Mouse (Mus musculus) stomach, postnatal 0 days (tissue): ENCODE results near the gene Rnf157. TPM values are rescaled to one million over a fixed set of nuclear protein-coding genes. Genes with fewer than 3 reads are reported as not detected.
A peak's percentile ranks its signal among the peaks of the same experiment; 100 is the strongest.

Source experiments
- ATAC-seq: fragments of 200-750 bp; cut with Nextera tagmentation; 2 replicates; pipeline ENCODE4 v1.8.0; 2017; ENCODE audit not compliant: low FRiP score, low TSS enrichment
- DNase-seq: peaks from one replicate; pipeline ENCODE4 v3.0.0-alpha.2; 2016; ENCODE audit warnings: low spot score
- H3K27ac ChIP-seq: fragments of 300-500 bp; sonication (generic); replicated peaks from 2 replicates; pipeline ENCODE4 v1.5.1; 2014; ENCODE audit warnings: mild to moderate bottlenecking, control low read depth
- H3K27me3 ChIP-seq: fragments of 300-500 bp; sonication (generic); 2 replicates; pipeline ENCODE4 v1.6.1; 2014; ENCODE audit warnings: low read length; ENCODE audit not compliant: control insufficient read depth, insufficient read depth
- H3K36me3 ChIP-seq: fragments of 300-500 bp; sonication (generic); 2 replicates; pipeline ENCODE4 v1.6.1; 2014; ENCODE audit warnings: low read length, mixed read lengths; ENCODE audit not compliant: control insufficient read depth, insufficient read depth
- H3K4me1 ChIP-seq: fragments of 300-500 bp; sonication (generic); replicated peaks from 2 replicates; pipeline ENCODE4 v1.6.1; 2014; ENCODE audit warnings: antibody characterized with exemption; ENCODE audit not compliant: control insufficient read depth, insufficient read depth
- H3K4me2 ChIP-seq: fragments of 300-500 bp; sonication (generic); replicated peaks from 2 replicates; pipeline ENCODE4 v1.6.1; 2014; ENCODE audit warnings: low read depth, mild to moderate bottlenecking, control low read depth, moderate library complexity
- H3K4me3 ChIP-seq: fragments of 300-500 bp; sonication (generic); 2 replicates; pipeline ENCODE4 v1.5.1; 2014; ENCODE audit warnings: low read depth, low read length, control low read depth
- H3K9ac ChIP-seq: fragments of 300-500 bp; sonication (generic); 2 replicates; pipeline ENCODE4 v1.6.1; 2014; ENCODE audit warnings: mild to moderate bottlenecking, low read length, control low read depth, mixed read lengths
- H3K9me3 ChIP-seq: fragments of 300-500 bp; sonication (generic); 2 replicates; pipeline ENCODE4 v1.6.1; 2016; ENCODE audit warnings: low read length; ENCODE audit not compliant: control insufficient read depth
- CTCF ChIP-seq: IDR thresholded peaks from 2 replicates; pipeline ENCODE4 v1.5.1; 2016; ENCODE audit warnings: antibody characterized with exemption, low read depth, mild to moderate bottlenecking, moderate library complexity
- EP300 ChIP-seq: optimal IDR thresholded peaks from 2 replicates; pipeline ENCODE3; 2016; ENCODE audit warnings: antibody characterized with exemption
- WGBS: fragments of 180-500 bp; shearing (Covaris S2); extraction: QIAGEN DNeasy Blood & Tissue Kit; methylation state at CpG from one replicate; pipeline ENCODE4 v1.1.7; 2014; 5-methylcytosine and 5-hydroxymethylcytosine counted together
- polyA plus RNA-seq: library from polyadenylated mRNA; unstranded; fragments of >200 nt; fragmentation: Nextera tagmentation; extraction: Ambion mirVana; gene quantifications from 2 replicates; pipeline ENCODE4 v1.2.1, GENCODE M21; 2015

Rnf157 gene
- polyA plus RNA-seq, 1 experiment from 2014 or later, result 2.8 TPM

DNA sequence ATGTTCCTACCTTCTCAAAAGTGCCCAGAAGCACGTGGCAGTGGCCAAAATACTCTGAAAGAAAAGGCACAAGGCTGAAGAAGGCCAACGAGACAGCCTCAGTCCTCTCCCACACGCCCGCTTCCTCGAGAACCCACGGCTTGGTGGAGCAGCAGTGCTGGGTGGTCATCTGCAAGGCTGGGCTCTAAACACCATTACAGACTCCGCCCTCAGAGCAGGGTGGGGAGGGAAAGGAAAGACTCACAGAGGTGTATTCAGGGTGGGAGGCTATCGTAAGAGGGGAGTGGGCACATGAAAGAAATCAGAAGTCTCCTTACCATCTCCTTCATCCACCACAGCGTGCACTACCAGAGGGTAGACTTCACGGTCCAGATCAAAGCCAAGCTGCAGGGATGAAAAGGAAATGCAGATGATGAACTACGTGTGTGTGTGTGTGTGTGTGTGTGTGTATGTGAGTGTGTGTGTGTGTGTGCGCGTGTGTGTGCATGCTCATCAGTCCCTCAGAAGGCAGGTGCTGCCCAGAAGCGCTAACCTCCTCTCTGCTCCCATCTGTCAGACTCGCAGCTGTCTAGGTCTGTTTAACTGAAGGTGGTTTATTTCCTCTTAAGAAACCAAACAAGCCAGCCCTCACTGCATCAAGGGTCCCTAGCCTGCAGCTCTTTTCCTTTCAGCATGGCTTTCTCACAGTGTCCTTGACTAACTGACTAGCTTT lies 53.8 kb downstream of the Rnf157 start:
- DNase-seq, result no peak

DNA sequence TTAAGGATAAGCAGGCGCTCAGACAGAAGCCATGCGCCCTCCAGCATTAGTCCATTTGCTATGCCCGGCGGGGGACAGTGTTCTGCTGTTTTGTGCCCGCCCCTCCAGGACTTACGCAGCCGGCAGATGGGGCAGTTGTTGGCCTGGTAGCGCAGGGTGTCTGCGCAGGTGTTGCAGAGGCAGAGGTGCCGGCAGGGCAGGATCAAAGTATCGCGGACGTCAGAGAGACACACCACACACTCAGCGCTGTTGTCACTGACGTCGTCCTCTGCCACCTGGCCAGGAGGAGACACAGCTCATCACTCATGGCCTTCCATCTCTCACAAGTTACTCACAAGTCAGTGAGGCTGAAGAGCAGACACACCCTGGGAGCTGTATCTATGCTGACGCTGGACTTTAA lies 58.3 kb downstream of the Rnf157 start:
- H3K27me3 ChIP-seq, result no peaks in the 10 kb centered on the region
- H3K27ac ChIP-seq, result no peak overlapping the region
- no peaks in the 10 kb centered on the region for H3K4me1 ChIP-seq
- no peak for ATAC-seq
- H3K4me3 ChIP-seq, result no peak overlapping the region
- H3K9ac ChIP-seq, result no peak overlapping the region
- no peak for DNase-seq
- H3K4me2 ChIP-seq, result no peak overlapping the region
- H3K36me3 ChIP-seq, result no peaks in the 10 kb centered on the region
- TF ChIP-seq CTCF, result no peak
- no peak for TF ChIP-seq EP300
- no peaks in the 10 kb centered on the region for H3K9me3 ChIP-seq
- 67% methylated on average over 17 of the region's 17 CpGs for WGBS

More for the DNA sequence above, 53.8 kb downstream of the Rnf157 start:
- no peak overlapping the region for H3K9ac ChIP-seq
- 61% methylated on average over 15 of the region's 15 CpGs for WGBS
- H3K4me2 ChIP-seq, result no peak overlapping the region
- no peak overlapping the region for H3K27ac ChIP-seq
- no peak for TF ChIP-seq CTCF
- no peak for TF ChIP-seq EP300
- no peak overlapping the region for H3K4me3 ChIP-seq
- H3K36me3 ChIP-seq, result no peaks in the 10 kb centered on the region
- no peaks in the 10 kb centered on the region for H3K4me1 ChIP-seq
- no peak for ATAC-seq
- H3K27me3 ChIP-seq, result no peaks in the 10 kb centered on the region
- H3K9me3 ChIP-seq, result no peaks in the 10 kb centered on the region

DNA sequence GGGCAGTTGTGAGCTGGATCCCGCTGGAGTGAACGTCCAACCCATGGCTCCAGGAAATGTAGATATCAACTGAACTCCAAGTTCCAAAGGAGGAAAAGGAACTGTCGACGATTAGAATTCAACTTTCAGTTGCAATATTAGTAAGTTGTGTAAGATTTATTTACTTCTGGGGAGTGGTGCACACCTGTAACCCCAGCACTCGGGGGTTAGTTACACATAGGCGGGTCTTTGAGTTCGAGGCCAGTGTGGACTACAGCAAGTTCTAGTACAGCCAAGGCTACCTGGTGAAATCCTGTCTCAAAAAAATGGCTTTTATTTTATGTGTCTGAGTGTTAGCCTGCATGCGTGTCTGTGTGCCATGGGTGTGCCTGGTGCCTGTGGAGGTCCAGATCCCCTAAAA lies 59.3 kb downstream of the Rnf157 start:
- no peaks in the 10 kb centered on the region for H3K9me3 ChIP-seq
- no peak overlapping the region for H3K4me3 ChIP-seq
- peak; percentile 88 for ATAC-seq
- peak; percentile 56 for DNase-seq
- no peaks in the 10 kb centered on the region for H3K27me3 ChIP-seq
- 62% methylated on average over 8 of the region's 8 CpGs for WGBS
- no peak overlapping the region for H3K9ac ChIP-seq
- H3K27ac ChIP-seq, result no peak overlapping the region
- TF ChIP-seq CTCF (no peak), EP300 (no peak)
- H3K4me2 ChIP-seq, result no peak overlapping the region
- H3K36me3 ChIP-seq, result no peaks in the 10 kb centered on the region
- H3K4me1 ChIP-seq, result no peaks in the 10 kb centered on the region

DNA sequence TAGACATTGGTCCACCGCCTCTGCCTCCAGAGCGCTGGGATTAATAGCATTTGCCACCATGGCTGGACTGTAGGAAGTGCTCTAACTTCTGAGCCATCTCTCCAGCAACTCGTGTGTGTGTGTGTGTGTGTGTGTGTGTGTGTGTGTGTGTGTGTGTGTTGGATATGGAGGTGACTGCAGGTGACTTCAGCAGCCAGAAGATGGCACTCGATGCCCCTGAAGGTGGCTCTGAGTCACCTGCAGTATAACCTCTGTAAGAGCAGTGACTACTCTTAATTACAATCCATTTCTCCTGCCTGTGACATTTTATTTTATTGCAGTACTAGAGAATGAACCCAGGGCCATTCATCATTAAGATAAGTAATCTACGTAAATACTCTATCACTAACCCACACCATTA lies 61.5 kb downstream of the Rnf157 start:
- DNase-seq (no peak), ATAC-seq (no peak)
- Histone ChIP-seq H3K4me3 (no peak overlapping the region), H3K9me3 (no peaks in the 10 kb centered on the region), H3K27me3 (no peaks in the 10 kb centered on the region), H3K27ac (no peak overlapping the region), H3K4me2 (no peak overlapping the region), H3K9ac (no peak overlapping the region), H3K36me3 (no peaks in the 10 kb centered on the region), H3K4me1 (no peaks in the 10 kb centered on the region)
- 81% methylated on average over 5 of the region's 5 CpGs for WGBS
- TF ChIP-seq EP300, result no peak
- TF ChIP-seq CTCF, result peak; percentile 38

DNA sequence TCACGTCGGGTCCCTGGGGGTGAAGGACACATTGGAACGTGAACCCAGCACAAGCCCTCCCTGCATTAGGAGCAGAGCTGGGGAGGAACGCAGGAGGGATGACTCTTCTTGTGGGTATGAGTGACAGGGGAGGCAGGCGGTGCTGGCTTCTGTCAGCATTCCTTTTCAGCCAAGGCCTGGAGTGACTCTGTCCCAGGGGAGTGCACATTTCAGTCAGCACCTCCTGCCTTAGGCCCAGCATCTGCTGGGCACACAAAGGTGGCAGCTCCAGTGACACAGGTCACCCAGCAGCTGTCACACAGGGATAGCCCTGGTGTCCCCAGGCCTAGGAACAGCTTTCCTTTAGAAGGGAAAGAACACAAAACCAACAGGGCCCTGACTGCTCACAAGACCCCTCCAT lies 64.9 kb downstream of the Rnf157 start:
- WGBS, result 81% methylated on average over 5 of the region's 5 CpGs
- no peak overlapping the region for H3K9ac ChIP-seq

DNA sequence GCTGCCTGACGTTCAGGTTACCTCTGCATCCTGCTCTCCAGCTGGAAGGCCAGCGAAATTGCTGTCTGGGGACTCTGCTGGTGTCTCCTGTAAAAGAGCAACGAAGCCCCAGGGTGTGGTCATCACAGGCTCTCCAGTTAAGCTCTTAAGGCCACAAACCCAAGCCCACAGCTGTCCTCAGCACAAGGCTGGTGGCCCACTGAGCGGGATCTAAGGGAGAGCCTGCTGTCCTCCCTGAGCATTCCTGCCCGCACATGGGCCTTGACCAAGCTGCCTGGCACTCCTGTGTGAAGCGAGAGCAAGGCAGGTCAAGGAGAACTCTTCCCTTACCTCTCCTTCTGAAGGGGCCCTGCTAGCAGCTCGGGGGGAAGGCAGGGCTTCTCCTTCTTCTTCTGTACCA lies 65.8 kb downstream of the Rnf157 start:
- TF ChIP-seq EP300 (no peak), CTCF (no peak)
- no peaks in the 10 kb centered on the region for H3K4me1 ChIP-seq
- no peaks in the 10 kb centered on the region for H3K9me3 ChIP-seq
- WGBS, result 80% methylated on average over 7 of the region's 7 CpGs
- no peak for ATAC-seq
- H3K27ac ChIP-seq, result no peak overlapping the region
- DNase-seq, result no peak
- no peak overlapping the region for H3K4me2 ChIP-seq
- H3K4me3 ChIP-seq, result no peak overlapping the region
- no peaks in the 10 kb centered on the region for H3K36me3 ChIP-seq
- no peaks in the 10 kb centered on the region for H3K27me3 ChIP-seq
- no peak overlapping the region for H3K9ac ChIP-seq

More for the DNA sequence above, 64.9 kb downstream of the Rnf157 start:
- ATAC-seq (no peak), DNase-seq (no peak)
- H3K4me1 ChIP-seq, result no peaks in the 10 kb centered on the region
- H3K9me3 ChIP-seq, result no peaks in the 10 kb centered on the region
- TF ChIP-seq CTCF, result no peak
- TF ChIP-seq EP300, result no peak
- no peaks in the 10 kb centered on the region for H3K27me3 ChIP-seq
- H3K27ac ChIP-seq, result no peak overlapping the region
- H3K4me3 ChIP-seq, result no peak overlapping the region
- no peak overlapping the region for H3K4me2 ChIP-seq
- no peaks in the 10 kb centered on the region for H3K36me3 ChIP-seq
